Mouse (Mus musculus) ovary, postnatal 10 days (tissue): Measurements from ENCODE around the gene Tbx21.

Experiments used
- DNase-seq: peaks from one replicate; pipeline ENCODE4 v3.0.0; 2022; ENCODE audit warnings: low spot score

Tbx21 gene

DNA sequence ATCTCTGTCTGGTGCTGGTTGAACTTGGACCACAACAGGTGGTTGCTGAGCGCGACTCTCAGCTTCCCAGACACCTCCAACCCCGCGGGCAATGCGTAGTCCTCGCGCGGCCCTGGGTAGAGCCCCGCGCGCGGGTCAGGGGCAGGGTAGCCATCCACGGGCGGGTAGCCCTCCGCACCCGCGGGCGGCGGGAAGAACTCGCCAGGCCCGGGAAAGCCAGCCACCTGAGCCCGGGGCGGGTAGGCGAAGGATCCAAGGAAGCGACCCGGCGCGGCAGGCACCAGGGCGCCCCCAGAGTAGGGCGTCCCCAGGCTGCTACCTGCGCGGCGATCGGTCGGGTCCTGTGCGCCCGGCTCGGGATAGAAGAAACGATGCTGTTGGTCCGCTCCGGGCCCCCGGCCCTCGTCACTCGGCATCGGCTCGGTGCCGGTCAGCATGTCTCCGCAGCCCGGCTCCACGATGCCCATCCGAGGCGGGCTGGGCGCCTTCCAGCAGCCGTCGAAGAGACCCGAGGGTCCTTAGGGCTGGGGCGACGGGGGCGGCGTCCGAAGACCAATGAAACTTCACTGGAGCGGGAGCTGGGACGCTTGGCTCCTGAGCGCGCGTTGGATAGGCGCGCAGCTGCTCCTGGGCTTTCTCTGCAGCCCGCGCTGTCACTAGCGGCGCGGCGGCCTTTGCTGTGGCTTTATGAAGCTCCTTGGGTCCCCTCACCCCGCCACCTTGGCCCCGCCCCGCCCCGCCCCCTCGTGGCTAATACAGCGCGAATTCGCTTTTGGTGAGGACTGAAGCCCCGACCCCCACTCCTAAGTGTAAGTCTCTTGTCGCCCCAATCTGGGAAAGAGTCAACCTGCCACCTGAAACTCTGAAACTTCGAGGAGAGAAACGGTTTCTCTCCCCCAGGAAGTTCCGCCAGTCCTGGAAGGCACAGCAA is at the start of gene Tbx21:
TSS of gene Tbx21 (minus strand) at position 661 of the 931 bp plus-strand sequence.
- DNase-seq, result no peak

DNA sequence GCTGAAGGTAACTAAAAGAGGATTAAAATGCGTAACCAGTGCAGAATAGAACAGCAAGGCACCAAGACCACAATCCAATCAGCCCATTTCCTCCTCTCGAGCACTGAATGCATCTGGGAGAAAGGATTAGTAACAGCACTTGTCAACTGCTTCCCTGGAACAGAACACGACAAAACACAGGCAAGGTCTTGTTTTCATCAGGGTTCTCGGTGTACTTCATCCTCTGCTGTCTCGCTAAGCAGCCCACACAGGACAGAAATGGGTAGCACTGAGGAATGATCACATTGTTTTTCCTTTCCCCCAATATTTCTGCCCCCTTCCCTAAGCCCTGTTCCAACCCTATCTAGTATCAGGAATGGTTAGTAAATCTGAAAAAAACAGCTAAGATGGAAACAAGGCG is 45.2 kb upstream of the Tbx21 start:
- no peak for DNase-seq

DNA sequence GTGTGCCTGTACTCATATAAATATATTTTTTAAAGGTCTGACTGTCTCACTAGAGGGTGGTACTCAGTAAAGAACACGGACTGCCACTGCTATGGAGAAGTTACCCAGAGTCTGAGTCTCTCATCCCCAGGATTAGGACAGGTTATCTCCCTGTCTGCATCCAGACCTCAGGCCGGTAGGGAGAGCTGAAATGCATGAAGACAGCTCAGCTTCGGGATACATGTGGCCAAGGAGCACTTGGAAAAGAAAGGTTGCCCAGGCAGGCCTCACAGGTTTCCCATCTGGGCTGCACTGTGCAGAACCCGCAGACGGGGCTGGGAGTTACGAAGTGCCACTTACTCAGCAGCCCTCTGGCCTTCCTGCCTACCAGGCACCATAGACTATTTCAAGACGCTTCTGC is 41.9 kb upstream of the Tbx21 start:
- no peak for DNase-seq

DNA sequence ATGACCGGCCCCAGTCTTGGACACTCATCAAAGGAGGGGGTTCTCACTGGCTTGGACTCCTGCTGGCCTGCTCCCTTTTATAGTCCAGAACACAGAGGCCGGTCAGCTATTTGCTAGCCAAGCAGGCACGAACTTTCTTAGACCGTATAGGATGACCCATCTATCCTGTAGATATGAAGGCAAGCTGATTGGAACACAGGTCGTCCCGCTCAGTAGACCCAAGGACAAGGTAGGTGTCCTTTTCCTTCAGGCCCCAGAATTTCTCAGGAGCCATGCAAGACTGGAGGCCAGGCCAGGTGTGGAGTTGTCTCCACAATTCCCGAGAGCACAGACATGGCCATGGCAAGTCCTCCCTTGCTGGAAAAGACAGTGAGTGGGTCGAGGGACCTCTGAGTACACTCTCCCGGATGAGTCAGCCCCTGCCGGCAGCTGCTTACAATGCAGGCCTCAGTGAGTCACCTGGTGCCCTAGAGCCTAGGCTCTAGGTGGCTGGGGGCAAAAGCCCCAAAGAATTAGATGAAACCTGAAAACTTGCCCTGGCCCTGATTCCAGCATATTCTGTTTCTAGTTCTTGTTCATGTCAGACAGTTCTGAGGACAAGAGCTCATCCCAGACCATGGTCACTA is 37.6 kb upstream of the Tbx21 start:
- DNase-seq, result no peak

DNA sequence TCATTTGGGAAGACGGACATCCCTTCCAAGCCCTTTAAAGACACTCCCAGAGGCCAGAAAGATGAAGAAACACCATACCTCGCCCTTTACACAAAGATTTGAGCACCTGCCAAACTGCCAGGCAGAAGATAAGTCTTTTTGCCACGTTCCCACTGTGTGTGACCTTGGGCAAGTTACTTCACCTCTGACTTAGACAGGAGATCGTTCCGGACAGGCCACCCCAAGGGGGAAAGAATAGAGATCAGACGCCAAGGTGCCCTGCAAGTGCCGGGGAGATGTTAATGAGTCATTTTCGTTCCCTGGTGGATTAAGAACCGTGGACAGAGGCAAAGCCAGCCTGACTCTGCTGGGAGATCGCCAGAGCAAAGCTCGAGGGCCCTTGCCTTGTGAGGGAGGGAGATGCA is 36.9 kb upstream of the Tbx21 start:
- no peak for DNase-seq

DNA sequence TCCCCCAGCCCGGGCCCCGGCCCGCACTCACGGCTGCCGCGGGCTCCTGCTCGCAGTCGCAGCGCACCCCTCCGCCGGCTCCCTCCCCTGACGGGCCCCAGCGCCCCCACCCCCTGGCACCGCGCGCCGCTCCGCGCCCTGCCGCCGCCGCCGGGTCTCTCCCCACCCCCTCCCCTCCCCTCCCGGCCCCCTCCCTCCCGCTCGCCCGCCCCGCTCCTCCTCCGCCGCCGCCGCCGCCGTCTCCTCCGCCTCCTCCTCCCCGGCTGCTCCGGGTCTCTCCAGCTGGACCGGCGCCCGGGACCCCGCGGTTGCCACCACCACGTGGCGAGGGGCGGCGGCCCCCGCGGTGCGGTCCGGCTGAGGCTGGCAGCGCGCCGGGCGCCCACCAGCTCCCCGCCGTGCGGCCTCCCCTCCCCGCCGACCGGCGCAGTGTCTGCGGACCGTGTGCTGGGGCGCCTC is 36.2 kb upstream of the Tbx21 start, which contains the start of gene Tbkbp1:
TSS of gene Tbkbp1 (minus strand) at position 153 of the 459 bp plus-strand sequence.
- no peak for DNase-seq

DNA sequence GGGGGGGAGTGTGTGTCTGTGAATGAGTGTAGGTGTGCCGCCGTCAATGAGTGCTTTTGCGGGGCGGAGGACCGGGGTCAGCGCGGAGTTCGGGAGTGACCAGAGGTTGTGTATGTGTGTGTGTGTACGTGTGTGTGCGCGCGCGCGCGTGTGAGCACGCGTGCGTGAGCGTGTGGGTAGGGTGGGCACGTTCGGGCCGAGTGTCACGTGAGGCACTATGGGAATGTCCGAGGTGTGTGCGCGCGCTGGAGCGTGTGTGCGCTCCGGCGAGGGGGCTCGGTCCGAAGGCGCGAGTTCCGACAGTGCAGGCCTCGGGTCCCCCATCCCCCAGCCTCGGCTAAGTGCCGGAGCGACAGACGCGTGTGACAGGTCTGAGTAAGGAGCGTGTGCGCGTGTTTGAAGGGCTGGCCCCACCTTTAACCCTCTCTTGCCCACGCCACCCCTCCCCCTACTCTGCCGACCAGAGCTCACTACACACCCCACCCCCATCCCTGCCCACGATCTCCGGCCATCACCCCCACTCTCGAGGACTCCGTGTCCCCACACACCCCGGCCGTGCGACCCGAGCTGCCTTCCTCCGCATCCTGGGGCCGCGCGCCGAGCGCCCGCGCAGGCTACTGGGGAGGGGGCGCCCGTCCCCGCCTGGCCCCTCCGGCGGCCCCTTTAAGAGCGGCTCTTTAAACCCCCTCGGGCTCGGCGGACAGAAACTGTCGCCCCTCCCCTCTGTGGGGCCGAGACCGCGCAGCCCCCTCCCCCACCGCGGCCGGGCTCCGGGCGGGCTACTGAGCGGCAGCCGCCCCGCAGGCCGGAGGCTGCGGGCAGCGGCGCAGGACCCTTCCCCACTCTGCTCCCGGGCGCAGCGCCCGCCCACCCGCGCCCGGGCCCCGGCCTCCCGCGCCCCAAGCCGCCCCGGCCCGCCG is 35.5 kb upstream of the Tbx21 start:
- no peak for DNase-seq

DNA sequence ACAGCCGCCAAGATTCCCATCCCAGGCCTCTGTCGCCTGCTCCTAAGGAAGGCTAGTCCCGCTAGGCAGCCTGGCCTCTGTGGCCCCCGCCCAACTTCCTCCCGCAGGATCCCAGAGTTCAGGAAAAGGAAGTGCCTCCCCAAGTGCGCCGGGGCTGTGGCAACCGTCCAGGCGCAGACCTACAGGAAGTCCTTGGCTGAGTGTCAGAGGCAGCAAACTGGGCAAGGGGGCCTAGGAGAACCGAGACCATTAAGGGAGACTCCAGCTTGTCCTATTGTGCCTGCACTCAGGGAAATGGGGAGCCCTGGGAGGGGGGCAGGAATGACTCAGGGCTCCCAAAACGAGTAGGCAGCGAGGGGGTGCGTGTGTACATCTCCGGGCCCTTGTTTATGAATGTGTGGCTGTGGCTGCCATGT is 34.9 kb upstream of the Tbx21 start:
- peak; percentile 41 for DNase-seq

DNA sequence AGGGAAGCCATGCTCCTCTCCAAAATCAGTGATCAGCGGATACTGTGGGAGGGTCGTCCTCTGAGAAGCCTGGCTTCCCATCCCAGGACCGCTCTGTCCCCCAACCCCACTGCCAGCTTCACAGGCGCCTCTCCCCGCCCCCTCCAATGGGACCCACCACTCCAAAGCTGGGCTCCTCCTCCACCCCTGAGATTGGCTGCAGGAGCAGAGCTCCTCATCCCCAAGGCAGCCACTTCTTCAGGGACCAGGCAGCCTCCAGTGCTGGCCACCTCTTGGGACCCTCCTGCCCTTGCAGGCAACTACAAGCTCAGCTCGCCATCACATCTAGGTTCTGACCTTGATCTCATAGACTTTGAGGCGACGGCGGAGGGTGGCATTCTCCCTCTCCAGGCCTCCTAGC is 33.9 kb upstream of the Tbx21 start:
- DNase-seq, result no peak

DNA sequence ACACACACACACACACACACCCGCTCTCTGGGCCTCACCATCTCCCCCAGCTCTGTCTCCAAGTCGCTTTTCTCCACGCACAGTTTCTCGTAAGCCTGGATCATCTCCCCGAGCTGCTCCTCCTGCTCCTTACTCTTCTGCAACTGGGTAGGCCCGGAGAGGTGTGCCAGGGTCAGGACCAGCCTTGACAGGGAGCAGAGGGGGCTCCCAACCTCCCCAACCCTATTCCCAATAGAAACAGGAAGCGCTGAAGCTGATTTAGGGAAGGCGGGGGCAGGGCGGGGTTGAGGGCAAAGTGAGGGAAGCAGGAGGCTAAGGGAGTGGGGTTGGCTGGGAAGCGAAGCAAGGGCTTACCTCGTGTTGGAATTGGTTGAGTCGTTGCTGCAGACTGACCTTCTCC is 33.5 kb upstream of the Tbx21 start:
- no peak for DNase-seq

DNA sequence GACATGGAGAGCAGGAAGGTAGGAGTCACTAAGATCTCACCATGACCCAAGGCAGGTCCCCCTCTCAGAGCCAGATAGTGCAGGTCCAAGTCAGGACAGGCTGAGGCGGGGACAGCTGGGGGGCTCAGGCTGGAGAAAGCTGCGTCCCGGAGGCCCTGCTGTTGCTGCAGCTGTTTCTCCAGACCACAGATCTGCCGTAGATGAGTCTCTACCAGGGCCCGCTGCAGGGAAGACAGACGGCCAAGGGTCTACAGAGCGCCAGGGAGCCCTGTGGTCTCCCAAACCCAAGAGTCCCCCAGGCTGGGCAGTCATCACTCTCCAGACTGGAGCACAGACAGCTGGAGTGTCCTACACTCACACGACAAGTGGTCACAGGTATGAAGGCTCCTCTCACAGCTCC is 32.2 kb upstream of the Tbx21 start:
- no peak for DNase-seq

DNA sequence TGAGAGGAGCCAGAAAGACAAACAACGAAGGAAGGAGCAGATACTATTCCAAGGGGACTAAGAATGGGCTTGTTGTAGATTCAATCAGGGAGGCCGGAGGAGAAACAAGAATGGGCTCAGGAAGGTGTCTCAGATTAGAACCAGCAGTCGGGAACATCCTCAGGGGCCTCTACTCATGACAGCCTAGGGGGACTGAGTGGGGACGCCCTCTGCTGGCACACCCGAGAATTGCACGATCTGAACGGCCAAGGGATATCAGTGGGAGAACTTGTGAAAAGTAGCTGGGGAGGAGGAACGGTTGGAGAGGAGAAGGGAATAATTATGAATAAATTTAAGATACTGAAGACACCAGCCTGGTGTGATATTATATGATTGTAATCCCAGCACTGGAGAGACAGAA is 31.6 kb upstream of the Tbx21 start:
- DNase-seq, result peak; percentile 68

DNA sequence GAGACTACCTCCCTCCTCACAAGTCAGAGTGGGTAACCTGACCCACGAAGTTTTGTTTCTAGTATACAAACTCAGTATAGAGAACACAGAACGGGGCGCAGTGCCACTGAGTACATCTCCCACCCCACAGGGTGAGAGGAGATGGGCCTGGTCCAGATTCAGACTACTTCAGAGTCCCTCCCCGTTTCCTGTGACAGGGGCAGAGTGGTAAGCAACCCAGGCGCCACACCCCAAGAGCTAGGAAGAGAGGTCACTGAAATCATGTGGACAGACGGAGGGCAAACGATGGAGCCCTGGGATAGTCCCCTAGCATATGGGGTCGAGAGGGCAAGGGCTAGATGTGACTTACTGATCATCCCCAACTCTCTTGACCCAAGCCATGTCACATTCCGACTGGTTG is 30.8 kb upstream of the Tbx21 start:
- no peak for DNase-seq

DNA sequence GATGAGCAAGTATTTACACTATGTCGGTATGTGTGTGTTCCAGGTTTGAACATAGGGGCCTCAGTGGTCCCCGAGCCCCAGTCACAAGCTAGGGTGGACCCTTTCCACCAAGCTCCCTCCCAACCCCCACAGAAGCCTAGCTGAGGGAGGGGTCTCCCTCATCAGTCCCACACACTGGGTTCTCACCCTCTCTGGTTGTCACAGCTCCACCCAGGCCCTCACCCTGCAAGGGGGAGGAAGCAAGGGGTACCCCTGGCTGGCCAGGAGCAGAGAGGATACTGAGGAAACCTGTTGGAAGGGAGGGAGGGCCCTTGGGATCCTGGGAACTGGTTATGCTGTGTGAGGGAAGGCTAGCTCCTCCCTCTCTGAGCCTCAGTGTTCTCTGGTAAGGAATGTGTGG is 30.2 kb upstream of the Tbx21 start:
- no peak for DNase-seq

DNA sequence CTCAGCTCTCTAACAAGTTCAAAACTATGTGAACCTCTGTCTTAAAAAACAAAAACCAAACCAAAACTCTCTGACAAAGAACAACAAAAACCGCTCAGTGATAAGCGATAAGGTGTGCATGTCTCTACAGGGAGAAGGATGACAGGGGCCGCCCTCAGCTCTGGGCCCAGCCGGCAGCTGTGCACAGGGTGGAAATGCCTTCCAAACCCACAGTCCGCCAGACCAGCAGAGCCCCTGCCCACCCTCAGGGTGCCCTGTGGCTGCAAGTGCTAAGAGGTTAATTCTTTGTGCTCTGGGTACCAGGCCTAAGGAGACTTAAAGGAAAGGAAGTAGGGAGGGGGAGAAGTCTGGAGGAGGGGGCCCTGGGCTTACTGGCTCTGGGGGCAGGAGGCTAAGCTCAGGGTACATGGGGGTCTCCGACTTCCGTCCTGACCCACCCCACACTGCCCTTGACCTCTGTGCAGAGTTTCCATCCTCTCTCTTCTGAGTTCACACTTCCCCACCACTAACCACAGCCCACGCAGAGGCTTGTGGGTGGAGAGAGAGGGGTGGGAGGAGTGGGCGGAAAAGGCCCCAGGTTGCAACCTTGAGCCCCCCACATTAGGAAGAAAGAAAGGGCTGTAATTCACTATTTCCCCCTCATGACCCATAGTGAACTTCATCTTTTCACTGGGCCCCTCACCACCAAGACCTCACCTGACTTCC is 28.2 kb upstream of the Tbx21 start:
- DNase-seq, result no peak

DNA sequence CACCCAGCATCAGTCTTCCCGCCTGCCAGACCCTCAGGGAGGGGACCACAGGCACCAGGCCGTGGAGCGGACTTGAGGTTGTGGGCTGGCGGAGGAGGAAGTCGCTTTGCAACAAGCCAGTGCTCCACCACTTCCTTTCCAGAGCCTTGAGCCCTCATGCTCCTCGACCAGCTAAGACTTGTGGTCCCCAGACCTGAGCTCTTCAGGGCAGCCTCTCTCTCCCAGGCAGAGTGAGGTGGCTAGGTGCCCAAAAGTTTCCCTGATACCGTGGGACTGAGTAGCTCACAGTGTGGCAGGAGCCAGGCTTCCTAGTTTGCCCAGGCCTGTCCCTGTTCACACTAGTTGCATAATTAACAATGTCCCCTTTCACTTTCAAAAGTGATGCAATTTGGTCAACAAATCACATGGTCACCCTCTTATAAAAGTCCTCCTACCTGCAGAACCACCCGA is 27.1 kb upstream of the Tbx21 start:
- no peak for DNase-seq

DNA sequence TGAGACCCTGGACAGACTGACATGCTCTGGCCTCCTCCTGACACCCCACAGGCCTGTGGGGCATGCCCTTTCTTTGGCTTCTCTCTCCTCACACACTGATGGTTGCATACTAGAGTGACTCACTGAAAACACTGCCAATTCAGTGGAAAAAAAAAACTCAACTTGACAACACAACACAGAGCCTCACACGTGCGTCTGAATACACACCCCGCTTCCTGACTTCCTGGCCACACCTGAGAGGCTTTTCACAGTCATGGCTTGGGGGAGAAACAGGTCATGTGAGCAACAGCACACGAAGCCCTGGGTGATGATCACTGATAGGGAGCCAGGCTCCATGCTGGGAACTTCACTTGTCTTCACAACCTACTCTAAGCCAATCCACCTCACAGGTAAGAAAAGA is 25.7 kb upstream of the Tbx21 start:
- DNase-seq, result no peak

DNA sequence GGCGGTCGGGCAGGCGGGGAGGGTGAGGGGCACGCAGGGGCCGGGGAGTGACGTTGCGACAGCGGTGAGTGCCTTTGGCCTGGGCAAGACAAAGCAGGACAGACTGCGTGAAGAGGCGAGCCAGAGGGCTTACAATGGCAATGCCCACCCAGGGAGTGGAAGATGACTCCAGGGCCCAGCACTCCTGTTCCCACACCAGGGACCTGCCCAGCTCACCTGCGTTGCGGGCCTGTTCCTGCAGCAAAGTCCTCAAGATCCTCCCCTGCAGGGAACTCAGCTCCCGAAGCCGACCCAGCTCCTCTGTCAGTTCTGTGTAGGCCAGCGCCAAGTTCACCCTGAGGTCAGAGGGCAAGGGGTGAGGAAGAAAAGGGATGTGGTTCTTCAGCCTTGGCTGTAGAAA is 24.1 kb upstream of the Tbx21 start:
- DNase-seq, result no peak

DNA sequence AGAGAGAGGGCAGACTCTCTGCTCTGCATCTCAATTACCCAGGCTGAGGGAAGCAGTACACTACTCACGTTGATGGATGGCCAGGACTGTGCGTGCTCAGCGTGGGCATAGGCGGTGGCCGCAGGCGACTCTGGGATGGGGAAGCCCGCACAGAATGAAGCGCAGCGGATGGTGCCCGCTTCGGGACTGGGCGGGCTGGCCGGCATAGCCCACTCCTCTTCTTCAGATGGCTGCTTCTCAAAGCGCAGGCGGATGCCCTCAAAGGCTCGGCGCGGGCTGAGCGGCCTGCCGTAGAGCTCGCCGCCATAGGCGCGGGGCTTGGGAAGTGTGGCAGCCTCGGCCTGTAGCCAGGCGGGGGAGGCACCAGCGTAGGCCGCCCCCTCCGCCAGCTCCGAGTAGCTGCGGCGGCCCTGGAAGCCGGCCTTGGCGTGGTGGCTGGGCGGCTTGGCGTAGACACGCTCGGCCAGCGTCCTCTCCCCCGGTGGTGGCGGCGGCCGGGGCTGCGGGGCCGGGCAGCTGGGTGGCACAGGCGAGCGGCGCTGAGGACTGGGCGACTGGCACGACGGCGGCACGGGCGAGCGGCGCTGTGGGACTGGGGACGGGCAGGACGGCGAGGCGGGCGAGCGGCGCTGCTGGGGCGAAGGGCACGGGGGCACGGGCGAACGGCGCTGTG is 23.6 kb upstream of the Tbx21 start:
- DNase-seq, result no peak

DNA sequence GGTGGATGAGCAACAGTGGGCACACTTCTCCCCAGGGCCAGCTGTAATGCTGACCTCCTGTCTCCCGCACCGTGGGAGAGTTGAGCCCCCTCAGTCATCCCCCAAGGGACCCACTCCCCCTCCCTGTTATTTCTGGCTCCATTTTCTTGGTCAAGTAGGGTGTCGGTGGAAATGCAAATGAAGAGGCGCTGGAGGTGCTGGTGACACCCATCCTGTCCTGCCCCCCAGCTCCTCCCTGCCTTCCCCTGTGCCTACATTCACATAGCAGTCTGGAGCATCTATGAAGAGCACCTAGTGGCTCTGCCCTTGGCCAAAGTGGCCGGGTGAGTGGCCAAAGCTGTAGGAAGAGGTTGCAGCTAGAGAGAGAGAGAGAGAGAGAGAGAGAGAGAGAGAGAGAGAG is 18.1 kb upstream of the Tbx21 start:
- no peak for DNase-seq

DNA sequence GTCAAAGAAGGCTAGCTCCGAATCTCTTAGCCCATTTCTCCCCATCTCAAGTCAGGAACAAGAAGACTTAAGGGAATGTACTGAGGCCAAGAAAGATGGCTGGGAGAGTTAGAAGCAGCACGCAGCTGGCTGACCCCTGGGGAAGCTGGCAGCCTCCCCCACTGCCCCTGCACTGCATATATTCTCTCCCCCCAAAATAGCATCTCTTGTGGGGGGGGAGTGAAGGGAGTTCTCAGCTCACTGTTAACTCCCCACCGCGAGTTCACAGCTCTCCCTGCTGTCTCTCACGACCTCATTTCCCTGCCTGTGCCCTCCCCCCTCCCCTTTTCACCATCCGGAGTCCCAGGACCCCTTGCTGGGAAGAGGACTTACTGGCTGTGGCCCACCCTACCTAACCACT is 17.1 kb upstream of the Tbx21 start:
- no peak for DNase-seq
